Mouse (Mus musculus): ENCODE measurements at regions not wholly inside any gene's neighbourhood (a gene's known extent, or its start where the extent isn't known, plus 50 kb on each side); places are given as distances from the start of the nearest gene placed in this dataset.

DNA sequence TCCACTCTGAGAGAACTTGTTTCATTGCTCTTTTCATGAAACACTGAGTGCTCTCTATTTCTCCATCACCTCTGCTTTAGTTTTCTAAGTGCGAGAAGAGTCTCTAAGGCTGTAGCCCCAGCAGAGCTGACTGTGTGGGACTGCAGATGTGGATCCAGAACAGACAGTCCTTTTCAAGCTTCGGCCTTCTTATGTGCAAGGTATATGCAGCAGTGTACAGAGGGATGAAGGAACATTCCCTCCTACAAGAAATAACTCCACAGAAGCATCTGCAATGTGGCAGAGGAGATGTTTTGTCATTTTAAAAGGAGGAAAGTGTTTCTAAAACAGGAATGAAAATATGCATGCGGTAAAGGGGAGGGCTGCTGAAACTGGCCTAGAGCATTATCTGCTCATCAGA lies 106.7 kb upstream of the Syndig1 start:
- TF ChIP-seq CTCF (IDR thresholded peaks at IDR 0.05; ENCODE audit: borderline replicate concordance, insufficient read depth, low read depth, low read length): no peak
- TF ChIP-seq POLR2A (IDR thresholded peaks at IDR 0.05; ENCODE audit: borderline replicate concordance, insufficient read depth, low read length): no peak

Data from cerebellum, adult 2 months (tissue).